Comparison of ENCODE assay signal across 15 mouse cellular contexts in genomic region chr10:20380798-20381197, GRCm38 (mm10). TPM values are rescaled to one million over a fixed set of nuclear protein-coding genes. Genes with fewer than 3 reads are reported as not detected.
DNase-seq lines count a peak whose midpoint lies in the region; TF ChIP-seq lines count a peak whose summit lies in the region.
"Had no signal": no experiment of that assay in that cellular context is flagged by ENCODE, and none has a peak within 500 bp of the region (broad histone marks: within the 10 kb centered on the region; RNA-seq: fewer than 3 reads in every experiment).

No protein-coding gene starts in this region.

- H3K27me3 ChIP-seq in cerebellum, adult 2 months (ENCODE audit: control insufficient read depth, insufficient read depth, low read length) = no peaks in the 10 kb centered on the region
- H3K27me3 ChIP-seq: embryonic facial prominence, embryonic 12.5 days; lung, embryonic 15.5 days had no signal

- TF ChIP-seq CTCF in cerebellum, adult 2 months (IDR thresholded peaks at IDR 0.05; ENCODE audit: borderline replicate concordance, insufficient read depth, low read depth, low read length) = no peak
- no peak for TF ChIP-seq CTCF in brain, embryonic 14.5 days (IDR thresholded peaks at IDR 0.05; ENCODE audit: borderline replicate concordance, extremely low read depth, insufficient read depth, insufficient read length)

- H3K4me3 ChIP-seq in cerebellum, adult 2 months (replicated peaks; ENCODE audit: insufficient read depth, low read depth, low read length) = no peak overlapping the region
- H3K4me3 ChIP-seq: embryonic facial prominence, embryonic 12.5 days; heart, embryonic 10.5 days; lung, embryonic 15.5 days had no signal

- intact Hi-C loops in heart, postnatal 36 days (cut with DNase I) = no loop called here

- no peak overlapping the region for H3K27ac ChIP-seq in cerebellum, adult 2 months (ENCODE audit: insufficient read depth, low read length)
- H3K27ac ChIP-seq: embryonic facial prominence, embryonic 12.5 days; heart, embryonic 10.5 days; lung, embryonic 15.5 days had no signal

- H3K4me1 ChIP-seq in cerebellum, adult 2 months (ENCODE audit: control insufficient read depth, insufficient read depth, low read length) = peaks cover 6% of the 10 kb centered on the region
- H3K4me1 ChIP-seq: embryonic facial prominence, embryonic 12.5 days; lung, embryonic 15.5 days had no signal

- peak; percentile 15 to 17 for DNase-seq in cerebellum, adult 2 months
- DNase-seq in cerebellum, postnatal 36 days = no peak
- peak; percentile 78 for DNase-seq in brain, embryonic 14.5 days (ENCODE audit: low read depth)
- DNase-seq in frontal cortex, postnatal 36 days (ENCODE audit: low spot score in 2 of 2) = peak; percentile 20 to 64
- peak; percentile 38 to 45 for DNase-seq in right cerebral cortex, adult 2 months (ENCODE audit: low spot score in 2 of 2)
- no peak for DNase-seq in heart, postnatal 36 days
- DNase-seq in adrenal gland, postnatal 14 days = no peak
- no peak for DNase-seq in adrenal gland, postnatal 10 days
- DNase-seq: adrenal gland, adult 2 months; kidney, adult 18-20 months had no signal

- WGBS in cerebellum, adult 2 months = 47% methylated on average over 3 of the region's 3 CpGs

- no peak for TF ChIP-seq POLR2A in cerebellum, adult 2 months (IDR thresholded peaks at IDR 0.05; ENCODE audit: borderline replicate concordance, insufficient read depth, low read length)
- TF ChIP-seq POLR2A in brain, embryonic 14.5 days (IDR thresholded peaks at IDR 0.05; ENCODE audit: borderline replicate concordance, extremely low read depth, insufficient read depth, insufficient read length, poor library complexity, severe bottlenecking) = no peak

RNA-seq across cellular contexts. Expression of gene Mtfr2, which starts 33.2 kb away (rescaled TPM):
- 0.59 and 0.70 TPM in 2 replicates for polyA plus RNA-seq in cerebellum, adult 2 months (2012; rRNA removed)
- polyA plus RNA-seq in brain, embryonic 14.5 days (2012; rRNA removed) = 3.1 and 4.2 TPM in 2 replicates
- under 1 TPM; 0.14 to 0.31 TPM for total RNA-seq in heart, postnatal 36 days (2021)
- total RNA-seq in adrenal gland, postnatal 14 days (2021) = 2.0 and 2.7 TPM in 2 replicates
- total RNA-seq in adrenal gland, postnatal 10 days (2021) = 1 to 10 TPM; 2.6 to 2.8 TPM
- total RNA-seq: gastrocnemius, adult 18-20 months; liver, adult 2 months had no signal
- polyA plus RNA-seq: liver, adult 2 months had no signal

Comparison
In these comparisons a context has a peak if more than half of its experiments do, and no peak if none do; other contexts are left out.
1. DNase-seq: peak in cerebellum, adult 2 months (2 of 2), brain, embryonic 14.5 days (single experiment), frontal cortex, postnatal 36 days (2 of 2) and right cerebral cortex, adult 2 months (2 of 2); none in cerebellum, postnatal 36 days (0 of 2), heart, postnatal 36 days (0 of 2), adrenal gland, postnatal 14 days (single experiment) and adrenal gland, postnatal 10 days (single experiment).